Mouse (Mus musculus) liver, embryonic 13.5 days (tissue): ENCODE data around the gene Ccser1. TPM values are rescaled to one million over a fixed set of nuclear protein-coding genes. Genes with fewer than 3 reads are reported as not detected.

Experiments
- ATAC-seq: fragments of 200-750 bp; cut with Nextera tagmentation; 2 replicates; pipeline ENCODE4 v1.8.0; 2017; ENCODE audit warnings: low read depth, mild to moderate bottlenecking, moderate number of reproducible peaks, moderate library complexity
- DNase-seq: peaks from one replicate; pipeline ENCODE4 v3.0.0; 2022
- H3K27ac ChIP-seq: fragments of 300-500 bp; sonication (generic); 2 replicates; pipeline ENCODE4 v1.5.1; 2015; ENCODE audit warnings: moderate library complexity, mild to moderate bottlenecking, inconsistent platforms
- H3K27me3 ChIP-seq: fragments of 300-500 bp; sonication (generic); 2 replicates; pipeline ENCODE4 v1.6.1; 2015; ENCODE audit warnings: mild to moderate bottlenecking, inconsistent platforms
- H3K36me3 ChIP-seq: fragments of 300-500 bp; sonication (generic); 2 replicates; pipeline ENCODE4 v1.6.1; 2015; ENCODE audit warnings: mild to moderate bottlenecking, inconsistent platforms
- H3K4me1 ChIP-seq: fragments of 300-500 bp; sonication (generic); replicated peaks from 2 replicates; pipeline ENCODE4 v1.6.1; 2015; ENCODE audit warnings: inconsistent platforms
- H3K4me2 ChIP-seq: fragments of 300-500 bp; sonication (generic); 2 replicates; pipeline ENCODE4 v1.6.1; 2015; ENCODE audit warnings: inconsistent platforms, mild to moderate bottlenecking, moderate library complexity
- H3K4me3 ChIP-seq: fragments of 300-500 bp; sonication (generic); replicated peaks from 2 replicates; pipeline ENCODE4 v1.5.1; 2015; ENCODE audit warnings: mild to moderate bottlenecking, inconsistent platforms
- H3K9ac ChIP-seq: fragments of 300-500 bp; sonication (generic); 2 replicates; pipeline ENCODE4 v1.6.1; 2015; ENCODE audit warnings: mild to moderate bottlenecking, inconsistent platforms
- H3K9me3 ChIP-seq: fragments of 300-500 bp; sonication (generic); replicated peaks from 2 replicates; pipeline ENCODE4 v1.6.1; 2016; ENCODE audit warnings: inconsistent platforms
- WGBS: fragments of 180-500 bp; shearing (Covaris S2); methylation state at CpG from one replicate; pipeline ENCODE4 v1.1.7; 2015; ENCODE audit not compliant: insufficient replicate concordance; 5-methylcytosine and 5-hydroxymethylcytosine counted together
- polyA plus RNA-seq: library from polyadenylated mRNA; unstranded; fragments of >200 nt; fragmentation: Nextera tagmentation; extraction: Ambion mirVana; gene quantifications from 2 replicates; pipeline ENCODE4 v1.2.1, GENCODE M21; 2015

Ccser1 gene
- polyA plus RNA-seq, 1 experiment from 2014 or later, result 0.16 TPM

- 68% methylated on average over 4 of the region's 4 CpGs for WGBS
- Histone ChIP-seq H3K4me2 (no peak overlapping the region), H3K9ac (no peak overlapping the region), H3K4me1 (no peaks in the 10 kb centered on the region), H3K9me3 (no peaks in the 10 kb centered on the region), H3K27ac (no peak overlapping the region), H3K27me3 (no peaks in the 10 kb centered on the region), H3K4me3 (no peak overlapping the region), H3K36me3 (no peaks in the 10 kb centered on the region)
- ATAC-seq (no peak), DNase-seq (no peak)
These were observed 312.1 kb downstream of the Ccser1 start for GRCm38 (mm10) chr6:61491979-61492821.

GRCm38 (mm10) chr6:61493386-61493785 is 313.3 kb downstream of the Ccser1 start:
- H3K36me3 ChIP-seq, result no peaks in the 10 kb centered on the region
- H3K9me3 ChIP-seq, result no peaks in the 10 kb centered on the region
- 69% methylated on average over 5 of the region's 5 CpGs for WGBS
- H3K27me3 ChIP-seq, result no peaks in the 10 kb centered on the region
- H3K4me3 ChIP-seq, result no peak overlapping the region
- H3K4me2 ChIP-seq, result no peak overlapping the region
- DNase-seq (no peak), ATAC-seq (no peak)
- H3K9ac ChIP-seq, result no peak overlapping the region
- no peak overlapping the region for H3K27ac ChIP-seq
- no peaks in the 10 kb centered on the region for H3K4me1 ChIP-seq

- no peaks in the 10 kb centered on the region for H3K36me3 ChIP-seq
- H3K9ac ChIP-seq, result no peak overlapping the region
- DNase-seq (no peak), ATAC-seq (no peak)
- H3K4me1 ChIP-seq, result no peaks in the 10 kb centered on the region
- no peaks in the 10 kb centered on the region for H3K27me3 ChIP-seq
- H3K4me3 ChIP-seq, result no peak overlapping the region
- 38% methylated on average over 2 of the region's 2 CpGs for WGBS
- H3K9me3 ChIP-seq, result no peaks in the 10 kb centered on the region
- H3K4me2 ChIP-seq, result no peak overlapping the region
- no peak overlapping the region for H3K27ac ChIP-seq
These were observed 335.2 kb downstream of the Ccser1 start for GRCm38 (mm10) chr6:61515310-61515709.

GRCm38 (mm10) chr6:61521587-61521986 is 341.5 kb downstream of the Ccser1 start:
- Histone ChIP-seq H3K9me3 (no peaks in the 10 kb centered on the region), H3K9ac (no peak overlapping the region), H3K4me1 (no peaks in the 10 kb centered on the region), H3K4me2 (no peak overlapping the region), H3K4me3 (no peak overlapping the region), H3K27ac (no peak overlapping the region), H3K27me3 (no peaks in the 10 kb centered on the region), H3K36me3 (no peaks in the 10 kb centered on the region)
- ATAC-seq (no peak), DNase-seq (no peak)
- 60% methylated on average over 2 of the region's 2 CpGs for WGBS

- DNase-seq (no peak), ATAC-seq (no peak)
- Histone ChIP-seq H3K27ac (no peak overlapping the region), H3K4me3 (no peak overlapping the region), H3K4me2 (no peak overlapping the region), H3K36me3 (no peaks in the 10 kb centered on the region), H3K4me1 (no peaks in the 10 kb centered on the region), H3K27me3 (no peaks in the 10 kb centered on the region), H3K9me3 (no peaks in the 10 kb centered on the region), H3K9ac (no peak overlapping the region)
- WGBS, result 70% methylated on average over 3 of the region's 3 CpGs
These were observed 342.0 kb downstream of the Ccser1 start for GRCm38 (mm10) chr6:61522108-61522507.

- Histone ChIP-seq H3K4me1 (no peaks in the 10 kb centered on the region), H3K9me3 (no peaks in the 10 kb centered on the region), H3K36me3 (no peaks in the 10 kb centered on the region), H3K27me3 (no peaks in the 10 kb centered on the region), H3K9ac (no peak overlapping the region), H3K4me2 (no peak overlapping the region), H3K27ac (no peak overlapping the region), H3K4me3 (no peak overlapping the region)
- DNase-seq (no peak), ATAC-seq (no peak)
- WGBS, result 37% methylated on average over 14 of the region's 14 CpGs
These were observed 343.8 kb downstream of the Ccser1 start for GRCm38 (mm10) chr6:61523748-61524493.

- Histone ChIP-seq H3K27ac (no peak overlapping the region), H3K9me3 (no peaks in the 10 kb centered on the region), H3K36me3 (no peaks in the 10 kb centered on the region), H3K4me3 (no peak overlapping the region), H3K4me2 (no peak overlapping the region), H3K4me1 (no peaks in the 10 kb centered on the region), H3K27me3 (no peaks in the 10 kb centered on the region), H3K9ac (no peak overlapping the region)
- ATAC-seq, result no peak
- DNase-seq, result no peak
These were observed 360.6 kb downstream of the Ccser1 start for GRCm38 (mm10) chr6:61540732-61541131.

GRCm38 (mm10) chr6:61543459-61544044 is 363.4 kb downstream of the Ccser1 start:
- 72% methylated on average over 7 of the region's 7 CpGs for WGBS
- Histone ChIP-seq H3K36me3 (no peaks in the 10 kb centered on the region), H3K4me2 (no peak overlapping the region), H3K4me1 (no peaks in the 10 kb centered on the region), H3K27me3 (no peaks in the 10 kb centered on the region), H3K9me3 (no peaks in the 10 kb centered on the region), H3K27ac (no peak overlapping the region), H3K9ac (no peak overlapping the region), H3K4me3 (no peak overlapping the region)
- ATAC-seq, result no peak
- no peak for DNase-seq

- Histone ChIP-seq H3K27ac (no peak overlapping the region), H3K4me2 (no peak overlapping the region), H3K4me1 (no peaks in the 10 kb centered on the region), H3K9ac (no peak overlapping the region), H3K9me3 (no peaks in the 10 kb centered on the region), H3K36me3 (no peaks in the 10 kb centered on the region), H3K4me3 (no peak overlapping the region), H3K27me3 (no peaks in the 10 kb centered on the region)
- whole genome bisulfite sequencing, result 53% methylated on average over 2 of the region's 2 CpGs
- no peak for DNase-seq
- no peak for ATAC-seq
These were observed 387.4 kb downstream of the Ccser1 start for GRCm38 (mm10) chr6:61567551-61567950.

GRCm38 (mm10) chr6:61567967-61568366 is 387.8 kb downstream of the Ccser1 start:
- Histone ChIP-seq H3K4me1 (no peaks in the 10 kb centered on the region), H3K36me3 (no peaks in the 10 kb centered on the region), H3K4me3 (no peak overlapping the region), H3K4me2 (no peak overlapping the region), H3K9ac (no peak overlapping the region), H3K27ac (no peak overlapping the region), H3K27me3 (no peaks in the 10 kb centered on the region), H3K9me3 (no peaks in the 10 kb centered on the region)
- DNase-seq (no peak), ATAC-seq (no peak)
- WGBS, result 66% methylated on average over 8 of the region's 8 CpGs

GRCm38 (mm10) chr6:61581696-61582095 is 401.6 kb downstream of the Ccser1 start:
- Histone ChIP-seq H3K4me1 (no peaks in the 10 kb centered on the region), H3K4me2 (no peak overlapping the region), H3K27ac (no peak overlapping the region), H3K36me3 (no peaks in the 10 kb centered on the region), H3K4me3 (no peak overlapping the region), H3K9me3 (no peaks in the 10 kb centered on the region), H3K9ac (no peak overlapping the region), H3K27me3 (no peaks in the 10 kb centered on the region)
- no peak for ATAC-seq
- DNase-seq, result no peak
